Mouse (Mus musculus) ES-E14 (cell line): ENCODE results near the gene Hdac10.

Source experiments
- HCFC1 ChIP-seq: IDR thresholded peaks from 2 replicates; pipeline ENCODE4 v1.6.1; 2012; ENCODE audit warnings: low read length, inconsistent platforms, borderline replicate concordance; ENCODE audit not compliant: insufficient read depth
- MAFK ChIP-seq: IDR thresholded peaks from 2 replicates; pipeline ENCODE4 v1.6.1; 2014; ENCODE audit warnings: mild to moderate bottlenecking, low read depth, low read length, inconsistent platforms; ENCODE audit not compliant: insufficient read depth
- ZC3H11A ChIP-seq: IDR thresholded peaks from 2 replicates; pipeline ENCODE4 v1.6.1; 2012; ENCODE audit warnings: low read depth, mild to moderate bottlenecking, inconsistent platforms, low read length, borderline replicate concordance
- ZNF384 ChIP-seq: IDR thresholded peaks from 2 replicates; pipeline ENCODE4 v1.6.1; 2012; ENCODE audit warnings: low read depth, low read length, inconsistent platforms

GRCm38 (mm10) chr15:89122649-89123366 is 5.7 kb downstream of the Hdac10 start, which contains the start of gene Tubgcp6:
- TF ChIP-seq ZNF384, result no peak
- no peak for TF ChIP-seq ZC3H11A
- TF ChIP-seq MAFK, result no peak
- TF ChIP-seq HCFC1, result peak; percentile 83
